Mouse (Mus musculus): ENCODE data around the gene Paox. TPM values are rescaled to one million over a fixed set of nuclear protein-coding genes. Genes with fewer than 3 reads are reported as not detected.

Paox gene
- total and polyA plus RNA-seq, 3 experiments = 0.25 TPM; not detected in 2

- Histone ChIP-seq H3K9ac (ENCODE audit: control insufficient read depth, low read depth, low read length, poor library complexity, severe bottlenecking) (no peak overlapping the region), H3K4me3 (ENCODE audit: control insufficient read depth in 1 of 2, insufficient read depth in 1 of 2, low read depth in 2 of 2, low read length in 2 of 2) (no peak overlapping the region), H3K9me3 (replicated peaks; ENCODE audit: insufficient read depth, low read length) (no peaks in the 10 kb centered on the region), H3K27me3 (ENCODE audit: control insufficient read depth in 1 of 2, insufficient read depth in 2 of 2, low read length in 2 of 2) (no peaks in the 10 kb centered on the region), H3K79me2 (ENCODE audit: control insufficient read depth, insufficient read depth, low read length, poor library complexity) (no peaks in the 10 kb centered on the region), H3K36me3 (ENCODE audit: control insufficient read depth in 1 of 2, insufficient read depth in 2 of 2, low read length in 2 of 2) (peaks cover 0 to 3% of the 10 kb centered on the region in 2 experiments; a peak in 1 of 4 replicates), H3K4me1 (ENCODE audit: control insufficient read depth in 1 of 2, insufficient read depth in 2 of 2, low read length in 2 of 2) (no peaks in the 10 kb centered on the region), H3K27ac (ENCODE audit: control insufficient read depth, low read depth, low read length) (no peak overlapping the region)
- TF ChIP-seq ZC3H11A (IDR thresholded peaks at IDR 0.05; ENCODE audit: low read depth, low read length) = no peak
- no peak for TF ChIP-seq ZKSCAN1 (IDR thresholded peaks at IDR 0.05; ENCODE audit: low read depth, low read length)
- no peak for TF ChIP-seq BHLHE40 (IDR thresholded peaks at IDR 0.05; ENCODE audit: borderline replicate concordance, low read depth, low read length)
- no peak for TF ChIP-seq GABPA (IDR thresholded peaks at IDR 0.05; ENCODE audit: low read depth, low read length)
- TF ChIP-seq MAFK (IDR thresholded peaks at IDR 0.05; ENCODE audit: borderline replicate concordance, low read depth, low read length) = no peak
- TF ChIP-seq EP300 (IDR thresholded peaks at IDR 0.05; ENCODE audit: low read depth in 1 of 2, low read length in 2 of 2) = no peak
- no peak for TF ChIP-seq GATA1 (IDR thresholded peaks at IDR 0.05; ENCODE audit: low read depth, low read length)
- TF ChIP-seq KAT2A (conservative IDR thresholded peaks at IDR 0.05; ENCODE audit: low read depth, low read length) = no peak
- no peak for TF ChIP-seq UBTF (IDR thresholded peaks at IDR 0.05; ENCODE audit: borderline replicate concordance, insufficient read depth, low read depth, low read length)
- no peak for DNase-seq (ENCODE audit: low read depth, low spot score)
These were observed 29.0 kb downstream of the Paox start for GRCm38 (mm10) chr7:140144550-140144949.

DNA sequence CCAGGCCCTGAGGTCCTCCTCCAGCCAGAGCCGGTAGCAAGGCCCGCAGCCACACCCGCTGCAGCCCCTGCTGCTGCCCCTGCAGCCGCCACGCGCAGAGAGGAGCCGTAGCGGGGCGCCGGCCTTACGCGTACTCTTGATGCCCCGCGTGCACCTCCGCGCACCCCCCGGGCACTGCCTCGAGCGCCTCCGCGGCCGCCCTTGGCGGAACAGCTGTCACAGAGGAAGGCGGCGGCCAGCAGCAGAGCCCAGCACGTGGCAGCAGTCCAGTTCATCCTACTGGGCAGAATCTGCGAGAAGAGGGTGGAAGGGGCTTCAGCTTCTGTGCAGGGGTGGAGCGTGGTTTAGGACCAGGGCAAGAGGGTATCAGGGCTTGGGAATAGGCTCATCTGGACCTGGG lies 37.8 kb downstream of the Paox start:
- no peak for TF ChIP-seq CTCF (IDR thresholded peaks at IDR 0.05 in 2 of 3, conservative IDR thresholded peaks at IDR 0.05 in 1 of 3; ENCODE audit: control insufficient read depth in 1 of 3, insufficient read depth in 1 of 3, low read depth in 2 of 3, low read length in 3 of 3, poor library complexity in 1 of 3, severe bottlenecking in 1 of 3)
- TF ChIP-seq CHD1 (IDR thresholded peaks at IDR 0.05; ENCODE audit: low read depth, low read length) = no peak
- TF ChIP-seq RAD21 (IDR thresholded peaks at IDR 0.05; ENCODE audit: low read depth, low read length) = no peak
- no peak for TF ChIP-seq POLR2AphosphoS2 (IDR thresholded peaks at IDR 0.05; ENCODE audit: low read length)
- no peak for TF ChIP-seq POLR2A (IDR thresholded peaks at IDR 0.05; ENCODE audit: control insufficient read depth in 1 of 2, insufficient read depth in 1 of 2, low read depth in 1 of 2, low read length in 2 of 2, poor library complexity in 1 of 2)
- TF ChIP-seq POLR2AphosphoS5 (IDR thresholded peaks at IDR 0.05; ENCODE audit: borderline replicate concordance, low read depth, low read length) = no peak
- TF ChIP-seq ZC3H11A (IDR thresholded peaks at IDR 0.05; ENCODE audit: low read depth, low read length) = no peak
- TF ChIP-seq NELFE (IDR thresholded peaks at IDR 0.05; ENCODE audit: low read depth, low read length) = no peak
- no peak for TF ChIP-seq MYB (IDR thresholded peaks at IDR 0.05; ENCODE audit: low read depth, low read length)
- no peak for TF ChIP-seq EP300 (IDR thresholded peaks at IDR 0.05; ENCODE audit: low read depth in 1 of 2, low read length in 2 of 2)
- no peak for DNase-seq (ENCODE audit: low read depth, low spot score)
- no peak overlapping the region for H3K27ac ChIP-seq (ENCODE audit: control insufficient read depth, low read depth, low read length)
- no peaks in the 10 kb centered on the region for H3K36me3 ChIP-seq (ENCODE audit: control insufficient read depth in 1 of 2, insufficient read depth in 2 of 2, low read length in 2 of 2)
- no peaks in the 10 kb centered on the region for H3K4me1 ChIP-seq (ENCODE audit: control insufficient read depth in 1 of 2, insufficient read depth in 2 of 2, low read length in 2 of 2)
- H3K79me2 ChIP-seq (ENCODE audit: control insufficient read depth, insufficient read depth, low read length, poor library complexity) = no peaks in the 10 kb centered on the region
- H3K27me3 ChIP-seq (ENCODE audit: control insufficient read depth in 1 of 2, insufficient read depth in 2 of 2, low read length in 2 of 2) = no peaks in the 10 kb centered on the region
- H3K4me3 ChIP-seq (ENCODE audit: control insufficient read depth in 1 of 2, insufficient read depth in 1 of 2, low read depth in 2 of 2, low read length in 2 of 2) = no peak overlapping the region
- no peak overlapping the region for H3K9ac ChIP-seq (ENCODE audit: control insufficient read depth, low read depth, low read length, poor library complexity, severe bottlenecking)
- H3K9me3 ChIP-seq (replicated peaks; ENCODE audit: insufficient read depth, low read length) = no peaks in the 10 kb centered on the region
